Mouse (Mus musculus) cerebellum, postnatal 10 days (tissue): ENCODE measurements around the gene Mamdc2.

Experiments used
- DNase-seq, 2 experiments: peaks; one replicate each; pipeline ENCODE4 v3.0.0; 2021; ENCODE audit warnings: mixed read lengths in 2 of 2

Gene Mamdc2

GRCm38 (mm10) chr19:23256771-23257170 is 191.5 kb downstream of the Mamdc2 start:
- peak in 1 of 2 experiments; percentile 32 for DNase-seq
